Mouse (Mus musculus) kidney, embryonic 16.5 days (tissue): Measurements from ENCODE around the gene Cd151. TPM values are rescaled to one million over a fixed set of nuclear protein-coding genes. Genes with fewer than 3 reads are reported as not detected.

ENCODE experiments used
- ATAC-seq: fragments of 200-750 bp; cut with Nextera tagmentation; 2 replicates; pipeline ENCODE4 v1.8.0; 2017; ENCODE audit warnings: moderate TSS enrichment; ENCODE audit not compliant: low FRiP score, low TSS enrichment
- H3K27ac ChIP-seq: fragments of 300-500 bp; sonication (generic); 2 replicates; pipeline ENCODE4 v1.5.1; 2014; ENCODE audit warnings: low read length
- H3K27me3 ChIP-seq: fragments of 300-500 bp; sonication (generic); 2 replicates; pipeline ENCODE4 v1.6.1; 2014; ENCODE audit warnings: low read length, control low read depth, mixed read lengths; ENCODE audit not compliant: insufficient read depth
- H3K36me3 ChIP-seq: fragments of 300-500 bp; sonication (generic); 2 replicates; pipeline ENCODE4 v1.6.1; 2014; ENCODE audit warnings: low read length, control low read depth, mixed read lengths; ENCODE audit not compliant: insufficient read depth
- H3K4me1 ChIP-seq: fragments of 300-500 bp; sonication (generic); 2 replicates; pipeline ENCODE4 v1.6.1; 2014; ENCODE audit warnings: low read length, control low read depth, mixed read lengths; ENCODE audit not compliant: insufficient read depth
- H3K4me2 ChIP-seq: fragments of 300-500 bp; sonication (generic); replicated peaks from 2 replicates; pipeline ENCODE4 v1.6.1; 2014; ENCODE audit warnings: low read depth, low read length
- H3K4me3 ChIP-seq: fragments of 300-500 bp; sonication (generic); 2 replicates; pipeline ENCODE4 v1.5.1; 2014; ENCODE audit warnings: mild to moderate bottlenecking, low read length
- H3K9ac ChIP-seq: fragments of 300-500 bp; sonication (generic); replicated peaks from 2 replicates; pipeline ENCODE4 v1.6.1; 2014; ENCODE audit warnings: low read length
- H3K9me3 ChIP-seq: fragments of 300-500 bp; sonication (generic); 2 replicates; pipeline ENCODE4 v1.6.1; 2016; ENCODE audit warnings: low read length, control low read depth
- WGBS: fragments of 180-500 bp; shearing (Covaris S2); extraction: QIAGEN DNeasy Blood & Tissue Kit; methylation state at CpG from one replicate; pipeline ENCODE4 v1.1.7; 2014; 5-methylcytosine and 5-hydroxymethylcytosine counted together
- polyA plus RNA-seq: library from polyadenylated mRNA; unstranded; fragments of >200 nt; fragmentation: Nextera tagmentation; extraction: Ambion mirVana; gene quantifications from 2 replicates; pipeline ENCODE4 v1.2.1, GENCODE M21; 2015

Gene Cd151
- polyA plus RNA-seq, 1 experiment from 2014 or later = 54.3 TPM

DNA sequence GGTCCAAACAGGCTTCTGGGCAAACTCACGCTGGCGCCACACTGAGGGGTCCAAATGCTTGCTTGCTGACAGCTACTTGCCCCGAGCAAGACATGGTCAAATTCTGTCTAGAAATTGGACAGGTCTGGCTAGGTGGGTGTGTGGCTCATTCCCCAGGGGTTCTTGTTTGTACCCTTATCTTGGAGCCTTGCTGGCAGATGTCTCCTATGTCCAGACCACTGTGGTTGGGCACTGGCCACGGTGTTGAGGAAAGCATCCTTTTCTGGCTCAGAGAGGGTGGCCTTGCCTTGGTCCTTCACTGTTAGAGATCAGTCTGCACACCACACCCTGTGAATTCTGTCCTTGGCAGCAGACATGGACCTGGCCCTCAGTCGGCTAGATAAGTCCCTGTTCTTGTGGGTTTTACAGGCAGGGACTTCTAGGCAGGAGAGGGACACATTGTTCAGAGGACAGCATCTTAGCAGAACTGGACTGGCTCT, 11.1 kb downstream of the Cd151 start:
- no peak for ATAC-seq
- peak overlapping the region; percentile 40; the same call in 1 of the 2 replicates for H3K9ac ChIP-seq

DNA sequence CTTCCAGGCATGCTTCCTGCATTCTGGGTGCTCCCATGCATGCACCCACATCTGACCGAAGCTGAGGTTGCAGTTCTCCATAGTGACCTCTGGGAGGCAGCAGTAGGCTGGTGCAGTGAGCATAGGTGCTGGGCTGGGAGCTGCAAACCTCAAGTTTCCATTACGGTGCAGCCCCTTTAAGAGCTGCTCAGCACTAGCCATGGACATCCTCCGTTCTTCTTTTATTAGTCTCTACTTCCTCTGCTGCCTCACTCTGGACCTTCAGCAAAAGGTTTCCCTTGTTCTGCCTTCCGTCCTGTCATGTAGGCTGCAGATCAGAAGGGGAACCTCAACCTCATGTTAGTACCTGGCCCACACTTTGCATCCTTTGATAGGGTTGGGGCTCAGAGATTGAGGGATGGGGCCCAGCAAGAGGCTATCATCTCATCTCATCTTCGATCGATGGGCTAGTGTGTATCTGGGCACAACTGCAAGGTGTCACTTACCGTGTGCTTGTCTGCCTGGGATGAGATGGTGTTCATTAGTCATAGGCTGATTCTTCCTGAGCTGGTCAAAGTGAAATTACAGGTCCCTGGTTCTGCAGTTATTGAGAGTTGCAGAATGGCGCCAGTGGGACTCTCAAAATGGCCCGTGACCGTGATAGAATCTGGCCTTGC, 13.8 kb downstream of the Cd151 start:
- Histone ChIP-seq H3K4me2 (peak overlapping the region; percentile 96), H3K36me3 (no peaks in the 10 kb centered on the region), H3K27ac (no peak overlapping the region), H3K27me3 (no peaks in the 10 kb centered on the region), H3K9me3 (no peaks in the 10 kb centered on the region), H3K4me3 (peak overlapping the region; percentile 61), H3K9ac (0 out of 2 replicates have a peak overlapping the region, but pooled peaks have one; percentile 40), H3K4me1 (peaks cover 44% of the 10 kb centered on the region)
- WGBS = 8% methylated on average over 10 of the region's 10 CpGs
- ATAC-seq = peak; percentile 20; the same call in 1 of the 2 replicates

More for the DNA sequence above, 11.1 kb downstream of the Cd151 start:
- H3K27me3 ChIP-seq = no peaks in the 10 kb centered on the region
- H3K4me2 ChIP-seq = peak overlapping the region; percentile 91
- WGBS = 70% methylated on average over 5 of the region's 5 CpGs
- peaks cover 60% of the 10 kb centered on the region for H3K4me1 ChIP-seq
- H3K9me3 ChIP-seq = no peaks in the 10 kb centered on the region
- peak overlapping the region; percentile 98 for H3K27ac ChIP-seq
- H3K4me3 ChIP-seq = no peak overlapping the region
- H3K36me3 ChIP-seq = no peaks in the 10 kb centered on the region

DNA sequence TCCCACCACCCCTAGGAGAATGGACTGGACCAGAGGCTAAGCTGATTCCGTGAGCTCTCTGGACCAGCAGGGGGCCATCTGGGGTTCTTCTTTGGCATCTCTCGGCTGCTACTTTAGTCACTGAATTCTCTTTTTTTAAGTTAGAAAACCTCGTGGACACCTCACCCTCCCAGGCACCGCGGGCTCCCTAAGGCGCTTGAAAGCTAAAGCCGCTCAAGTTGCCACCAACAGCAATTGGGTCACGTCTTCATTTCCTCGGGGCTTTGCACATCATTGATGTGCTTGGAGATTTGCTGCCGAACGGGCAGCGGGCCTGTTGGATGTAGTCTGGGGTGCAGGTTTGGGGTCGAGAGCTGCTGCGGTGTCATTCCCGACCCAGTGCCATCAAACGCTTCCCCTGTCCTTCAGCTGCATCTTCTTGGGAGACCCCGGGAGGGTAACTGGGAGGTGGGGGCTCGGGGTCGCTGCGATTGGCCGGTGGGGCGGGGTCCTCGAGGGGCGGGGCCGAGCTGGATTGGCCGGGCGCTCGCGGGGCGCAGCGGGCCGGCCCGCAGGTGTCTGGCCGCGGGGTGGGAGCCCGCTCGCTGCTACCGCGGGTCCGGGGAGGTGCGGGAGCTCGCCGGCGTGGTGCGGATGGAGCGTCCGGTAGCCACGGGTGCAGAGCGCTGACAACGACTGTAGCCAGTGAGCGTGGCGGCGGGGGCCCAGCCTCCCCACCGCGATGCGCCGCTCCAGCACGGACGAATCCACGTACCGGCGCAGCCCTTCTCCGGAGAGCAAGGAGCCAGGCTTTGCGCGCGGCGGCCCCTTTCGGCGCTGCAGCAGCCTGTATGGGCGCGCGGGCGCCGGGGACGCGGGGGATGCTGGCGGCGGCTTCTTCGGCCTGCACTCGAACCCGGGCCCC, 14.6 kb downstream of the Cd151 start:
- Histone ChIP-seq H3K27me3 (no peaks in the 10 kb centered on the region), H3K36me3 (no peaks in the 10 kb centered on the region), H3K9me3 (no peaks in the 10 kb centered on the region), H3K4me1 (peaks cover 38% of the 10 kb centered on the region), H3K4me3 (peak overlapping the region; percentile 61), H3K27ac (no peak overlapping the region), H3K9ac (peak overlapping the region; percentile 66), H3K4me2 (peak overlapping the region; percentile 96)
- under 1% methylated on average over 77 of the region's 81 CpGs for WGBS
- peak; percentile 20; the same call in 1 of the 2 replicates for ATAC-seq

DNA sequence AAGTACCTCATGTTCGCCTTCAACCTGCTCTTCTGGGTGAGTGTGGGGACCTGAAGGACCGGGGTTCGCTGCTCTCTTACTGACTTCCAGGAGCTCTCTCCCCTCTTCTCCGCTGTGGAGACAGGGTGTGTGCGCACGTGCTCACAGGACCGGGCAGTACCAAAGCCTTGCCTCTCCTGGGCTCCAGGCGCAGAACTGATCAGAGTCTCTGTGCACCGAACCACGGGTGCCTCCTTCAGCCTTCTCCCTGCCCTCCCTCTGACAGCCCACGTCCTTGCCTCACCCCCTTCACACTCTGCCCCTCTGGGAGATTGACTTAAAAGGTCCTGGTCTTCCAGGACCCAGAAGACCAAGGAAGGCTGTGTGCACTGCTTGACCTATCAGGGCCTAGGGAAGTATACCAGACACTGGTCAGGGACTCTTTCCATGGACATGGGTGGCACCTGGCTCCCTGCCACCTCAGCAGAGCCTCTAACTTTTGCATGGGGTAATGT, 15.4 kb downstream of the Cd151 start:
- peaks cover 30% of the 10 kb centered on the region for H3K4me1 ChIP-seq
- no peaks in the 10 kb centered on the region for H3K27me3 ChIP-seq
- peak overlapping the region; percentile 61 for H3K4me3 ChIP-seq
- ATAC-seq = 0 out of 2 replicates have a peak, but pooled peaks have one; percentile 4
- H3K36me3 ChIP-seq = no peaks in the 10 kb centered on the region
- H3K27ac ChIP-seq = no peak overlapping the region
- peak overlapping the region; percentile 96 for H3K4me2 ChIP-seq
- no peaks in the 10 kb centered on the region for H3K9me3 ChIP-seq
- 5% methylated on average over 11 of the region's 11 CpGs for WGBS
- peak overlapping the region; percentile 66 for H3K9ac ChIP-seq

DNA sequence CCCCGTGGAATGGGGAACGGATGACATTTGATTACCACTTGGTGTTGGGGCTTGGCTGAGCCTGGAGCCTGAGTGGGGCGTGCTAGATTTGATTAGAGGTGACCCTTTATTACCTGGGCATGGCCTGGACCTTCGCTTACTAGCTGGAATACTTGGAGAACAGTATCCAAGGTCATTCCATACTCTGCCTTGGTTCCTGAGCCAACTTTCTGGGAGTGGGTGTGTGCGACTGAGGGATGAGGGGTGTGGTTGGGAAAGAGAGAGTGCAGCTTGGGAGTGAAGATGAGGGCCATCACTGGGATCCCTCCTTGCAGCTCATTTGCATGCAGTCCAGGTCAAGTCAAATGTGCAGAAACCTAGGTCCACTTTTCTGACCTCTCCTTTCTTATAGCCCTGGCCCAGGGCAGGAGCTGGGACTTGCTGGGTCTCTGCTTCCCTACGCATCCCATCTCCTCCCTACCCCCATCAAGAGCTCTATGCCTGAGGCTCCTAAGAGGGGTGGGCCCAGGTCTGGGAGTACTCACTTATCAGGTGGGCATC, 16.0 kb downstream of the Cd151 start:
- Histone ChIP-seq H3K9me3 (no peaks in the 10 kb centered on the region), H3K4me2 (no peak overlapping the region), H3K4me3 (no peak overlapping the region), H3K36me3 (no peaks in the 10 kb centered on the region), H3K9ac (no peak overlapping the region), H3K4me1 (peaks cover 24% of the 10 kb centered on the region), H3K27ac (no peak overlapping the region), H3K27me3 (no peaks in the 10 kb centered on the region)
- WGBS = 81% methylated on average over 6 of the region's 6 CpGs
- ATAC-seq = no peak

DNA sequence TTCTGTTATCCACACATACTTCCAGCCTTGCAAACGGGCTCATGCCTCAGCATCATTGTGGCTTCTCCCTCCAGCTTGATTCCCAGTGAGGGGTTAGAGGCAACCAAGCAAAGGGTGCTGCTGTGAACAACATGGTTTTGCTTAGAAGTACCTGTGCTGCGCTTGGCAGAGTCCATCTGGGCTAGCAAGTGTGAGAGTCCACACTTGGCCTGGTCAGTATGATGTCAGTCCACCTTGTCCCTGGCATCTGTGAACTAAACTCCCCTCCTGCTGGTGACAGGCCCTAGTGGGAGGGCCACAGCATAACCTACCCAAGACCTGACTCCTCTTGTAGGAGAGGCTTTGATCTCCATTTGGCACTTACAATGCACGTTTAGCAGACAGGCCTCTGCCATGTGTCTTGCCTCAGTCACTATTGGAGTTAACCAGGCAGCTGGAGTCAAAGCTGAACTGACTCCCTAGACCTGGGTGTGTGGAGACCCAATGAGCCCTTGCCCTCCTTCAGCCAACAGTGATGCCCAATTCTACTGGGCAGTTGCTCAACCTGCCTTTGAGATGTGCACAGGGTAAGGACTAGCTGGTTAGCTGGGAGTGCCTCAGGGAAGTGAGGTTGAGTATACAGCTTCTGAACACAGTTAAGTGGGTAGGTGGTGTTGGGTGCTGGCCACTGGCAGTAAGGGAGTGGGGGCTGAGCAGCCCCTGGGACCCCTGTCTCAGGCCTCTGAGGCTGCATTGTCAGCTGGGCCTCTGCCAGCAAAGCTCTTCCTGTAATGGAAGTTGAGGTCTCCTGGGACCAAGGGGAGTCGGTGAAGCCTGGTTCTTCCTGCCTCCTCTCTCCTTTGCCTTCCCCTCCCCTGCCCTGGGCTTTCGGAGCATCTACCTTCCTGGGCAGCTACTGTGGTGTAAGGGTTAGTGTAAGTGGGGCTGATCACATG, 17.3 kb downstream of the Cd151 start:
- peaks cover 20% of the 10 kb centered on the region for H3K4me1 ChIP-seq
- no peak overlapping the region for H3K4me3 ChIP-seq
- no peak overlapping the region for H3K27ac ChIP-seq
- no peaks in the 10 kb centered on the region for H3K9me3 ChIP-seq
- H3K9ac ChIP-seq = no peak overlapping the region
- H3K4me2 ChIP-seq = no peak overlapping the region
- no peak for ATAC-seq
- no peaks in the 10 kb centered on the region for H3K36me3 ChIP-seq
- H3K27me3 ChIP-seq = no peaks in the 10 kb centered on the region
- WGBS = 64% methylated on average over 5 of the region's 5 CpGs

DNA sequence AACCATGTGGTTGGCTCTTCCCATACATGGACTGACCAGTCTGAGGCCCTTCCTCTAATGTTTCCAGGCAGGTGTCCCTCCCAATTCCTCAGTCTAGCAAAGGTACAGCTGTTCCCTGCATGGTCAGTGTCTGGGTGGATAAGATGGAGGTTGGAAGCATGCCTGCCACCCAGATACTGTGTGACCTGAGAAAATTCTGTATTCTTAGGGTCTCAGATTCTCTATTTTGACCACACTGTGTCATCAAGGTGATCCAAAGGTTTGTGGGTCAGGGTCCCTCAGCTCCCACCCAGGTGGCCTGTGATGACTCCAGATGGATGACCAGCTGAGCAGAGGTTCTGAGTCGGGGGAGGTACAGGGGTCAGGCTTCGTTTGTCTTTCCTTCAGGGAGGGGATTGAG, 18.0 kb downstream of the Cd151 start:
- Histone ChIP-seq H3K4me2 (no peak overlapping the region), H3K4me3 (no peak overlapping the region), H3K9ac (no peak overlapping the region), H3K27me3 (no peaks in the 10 kb centered on the region), H3K4me1 (peaks cover 20% of the 10 kb centered on the region), H3K27ac (no peak overlapping the region), H3K36me3 (no peaks in the 10 kb centered on the region), H3K9me3 (no peaks in the 10 kb centered on the region)
- ATAC-seq = no peak
- 76% methylated on average over 2 of the region's 2 CpGs for WGBS

DNA sequence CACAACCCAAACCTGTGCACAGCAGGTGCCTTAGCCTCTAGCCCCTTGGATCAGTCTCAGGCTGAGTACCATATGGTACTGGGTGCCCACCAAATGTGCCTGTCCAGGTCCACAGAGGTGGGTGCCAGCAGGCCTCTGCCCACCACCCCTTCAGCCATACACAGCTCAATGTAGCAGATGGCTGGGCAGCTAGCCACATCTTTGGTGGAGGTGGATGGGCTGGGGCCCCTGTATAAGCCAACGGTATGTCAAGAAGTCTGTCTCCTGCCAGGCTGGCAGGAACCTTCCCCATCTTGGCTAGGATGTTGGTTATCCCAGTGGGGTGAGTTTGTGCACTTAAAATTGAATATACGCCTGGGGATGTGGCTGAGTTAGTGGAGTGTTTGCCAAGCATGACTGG, 18.4 kb downstream of the Cd151 start:
- H3K4me1 ChIP-seq = peaks cover 17% of the 10 kb centered on the region
- H3K4me3 ChIP-seq = no peak overlapping the region
- WGBS = 81% methylated on average over 2 of the region's 2 CpGs
- no peak for ATAC-seq
- no peaks in the 10 kb centered on the region for H3K36me3 ChIP-seq
- H3K9ac ChIP-seq = no peak overlapping the region
- no peak overlapping the region for H3K27ac ChIP-seq
- no peaks in the 10 kb centered on the region for H3K27me3 ChIP-seq
- H3K4me2 ChIP-seq = no peak overlapping the region
- no peaks in the 10 kb centered on the region for H3K9me3 ChIP-seq

DNA sequence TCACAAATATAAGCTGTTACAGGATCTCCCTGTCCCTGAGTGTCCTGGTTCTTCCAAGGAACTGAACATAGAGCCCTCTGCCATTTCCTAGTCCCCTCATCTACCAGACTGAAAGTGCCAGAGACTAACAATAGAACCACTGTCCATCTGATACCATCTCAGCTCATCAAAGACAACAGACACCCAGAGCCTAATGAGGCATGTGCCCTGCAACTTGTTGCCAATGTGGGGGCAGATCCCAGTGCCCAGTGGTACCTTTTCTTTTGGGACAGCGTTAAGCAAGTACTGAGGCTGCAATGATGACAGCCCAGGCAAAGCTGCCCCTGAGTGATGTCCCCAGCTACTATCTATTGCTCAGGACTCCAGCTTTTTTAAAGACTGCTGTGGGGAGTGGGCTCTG, 19.0 kb downstream of the Cd151 start:
- 68% methylated on average over 1 of the region's 1 CpGs for WGBS
- ATAC-seq = no peak
- no peaks in the 10 kb centered on the region for H3K36me3 ChIP-seq
- H3K4me3 ChIP-seq = no peak overlapping the region
- H3K4me2 ChIP-seq = no peak overlapping the region
- no peaks in the 10 kb centered on the region for H3K27me3 ChIP-seq
- H3K9ac ChIP-seq = no peak overlapping the region
- no peaks in the 10 kb centered on the region for H3K9me3 ChIP-seq
- no peak overlapping the region for H3K27ac ChIP-seq
- H3K4me1 ChIP-seq = peaks cover 11% of the 10 kb centered on the region
